1 mouse cellular context compared by ENCODE assay signal in the genomic region with DNA sequence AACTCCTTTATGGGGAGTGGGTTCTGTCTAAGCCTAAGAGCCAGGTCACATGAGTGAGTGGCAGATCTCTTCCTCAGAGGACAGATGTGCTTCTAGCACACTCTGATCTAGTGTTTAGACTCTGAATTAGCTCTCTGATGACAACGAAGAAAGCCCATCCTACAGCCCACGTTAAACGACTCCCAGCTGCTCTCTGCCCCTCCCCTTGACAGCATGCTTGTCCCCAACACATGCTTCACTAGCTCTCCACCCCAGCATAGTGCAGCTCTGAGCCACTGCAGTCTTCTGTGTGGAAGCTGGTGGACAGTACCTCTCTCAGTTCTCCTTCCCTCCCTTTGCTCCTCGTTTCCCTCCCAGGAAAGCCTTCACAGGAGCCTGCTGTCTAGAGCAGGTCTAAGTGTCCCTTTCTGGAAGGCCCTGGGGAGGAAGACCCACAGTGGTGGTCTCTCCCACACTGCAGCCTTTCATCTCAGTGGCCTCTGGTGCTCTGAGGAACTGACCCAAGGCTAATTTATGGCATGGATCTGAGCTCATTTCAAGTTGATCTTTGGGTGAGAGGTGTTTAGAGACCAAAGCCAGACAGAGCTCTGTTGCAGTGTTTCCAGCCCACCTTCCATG.
A peak's percentile ranks its signal among the peaks of the same experiment; 100 is the strongest.
TF ChIP-seq lines count a peak whose summit lies in the region.

No protein-coding gene starts in this region.

TF ChIP-seq in CH12.LX, 34 proteins besides CTCF, POLR2A, EP300 and RAD21 (continued from another document):
- TF ChIP-seq JUND (conservative IDR thresholded peaks at IDR 0.05; ENCODE audit: low read depth, low read length) (no peak), MAZ (IDR thresholded peaks at IDR 0.05; ENCODE audit: low read depth, low read length) (0 out of 2 replicates have a peak, but pooled peaks have one; percentile 22), NELFE (IDR thresholded peaks at IDR 0.05; ENCODE audit: low read depth, low read length) (no peak), UBTF (IDR thresholded peaks at IDR 0.05; ENCODE audit: low read depth, low read length) (no peak), MXI1 (IDR thresholded peaks at IDR 0.05; ENCODE audit: low read depth, low read length) (peak; percentile 92), TBP (conservative IDR thresholded peaks at IDR 0.05; ENCODE audit: low read depth, low read length) (no peak), NRF1 (IDR thresholded peaks at IDR 0.05; ENCODE audit: low read depth, low read length) (no peak), TCF12 (IDR thresholded peaks at IDR 0.05; ENCODE audit: low read depth, low read length) (no peak), IRF4 (IDR thresholded peaks at IDR 0.05; ENCODE audit: low read depth, low read length) (no peak), JUN (IDR thresholded peaks at IDR 0.05; ENCODE audit: insufficient read depth, low read depth, low read length) (no peak), POLR2AphosphoS2 (IDR thresholded peaks at IDR 0.05; ENCODE audit: low read depth, low read length) (no peak), MYC (IDR thresholded peaks at IDR 0.05; ENCODE audit: low read depth, low read length) (peak; percentile 81; the same call in 1 of the 2 replicates), MAFK (IDR thresholded peaks at IDR 0.05; ENCODE audit: insufficient replicate concordance, low read length) (no peak), ETS1 (conservative IDR thresholded peaks at IDR 0.05; ENCODE audit: low read depth, low read length) (0 out of 2 replicates have a peak, but pooled peaks have one; percentile 22), MEF2A (IDR thresholded peaks at IDR 0.05; ENCODE audit: borderline replicate concordance, low read depth, low read length) (no peak), ZC3H11A (IDR thresholded peaks at IDR 0.05; ENCODE audit: low read depth, low read length) (no peak), E2F4 (IDR thresholded peaks at IDR 0.05; ENCODE audit: insufficient replicate concordance, low read depth, low read length) (no peak), KAT2A (IDR thresholded peaks at IDR 0.05; ENCODE audit: insufficient replicate concordance, low read length) (no peak), RCOR1 (conservative IDR thresholded peaks at IDR 0.05; ENCODE audit: low read depth, low read length) (no peak), ZKSCAN1 (IDR thresholded peaks at IDR 0.05; ENCODE audit: borderline replicate concordance, low read depth, low read length) (no peak), SMC3 (IDR thresholded peaks at IDR 0.05; ENCODE audit: low read depth, low read length) (no peak), PAX5 (IDR thresholded peaks at IDR 0.05; ENCODE audit: low read length) (no peak), ELF1 (IDR thresholded peaks at IDR 0.05; ENCODE audit: low read depth, low read length) (no peak), GABPA (IDR thresholded peaks at IDR 0.05; ENCODE audit: insufficient replicate concordance, low read depth, low read length) (no peak), USF1 (IDR thresholded peaks at IDR 0.05; ENCODE audit: low read depth, low read length) (no peak), ZNF384 (IDR thresholded peaks at IDR 0.05; ENCODE audit: low read depth, low read length) (no peak)
